Mouse (Mus musculus): ENCODE results near the gene Rassf3. TPM values are rescaled to one million over a fixed set of nuclear protein-coding genes. Genes with fewer than 3 reads are reported as not detected.

Rassf3 gene
- polyA plus RNA-seq, 1 experiment from 2014 or later: 13.5 TPM

DNA sequence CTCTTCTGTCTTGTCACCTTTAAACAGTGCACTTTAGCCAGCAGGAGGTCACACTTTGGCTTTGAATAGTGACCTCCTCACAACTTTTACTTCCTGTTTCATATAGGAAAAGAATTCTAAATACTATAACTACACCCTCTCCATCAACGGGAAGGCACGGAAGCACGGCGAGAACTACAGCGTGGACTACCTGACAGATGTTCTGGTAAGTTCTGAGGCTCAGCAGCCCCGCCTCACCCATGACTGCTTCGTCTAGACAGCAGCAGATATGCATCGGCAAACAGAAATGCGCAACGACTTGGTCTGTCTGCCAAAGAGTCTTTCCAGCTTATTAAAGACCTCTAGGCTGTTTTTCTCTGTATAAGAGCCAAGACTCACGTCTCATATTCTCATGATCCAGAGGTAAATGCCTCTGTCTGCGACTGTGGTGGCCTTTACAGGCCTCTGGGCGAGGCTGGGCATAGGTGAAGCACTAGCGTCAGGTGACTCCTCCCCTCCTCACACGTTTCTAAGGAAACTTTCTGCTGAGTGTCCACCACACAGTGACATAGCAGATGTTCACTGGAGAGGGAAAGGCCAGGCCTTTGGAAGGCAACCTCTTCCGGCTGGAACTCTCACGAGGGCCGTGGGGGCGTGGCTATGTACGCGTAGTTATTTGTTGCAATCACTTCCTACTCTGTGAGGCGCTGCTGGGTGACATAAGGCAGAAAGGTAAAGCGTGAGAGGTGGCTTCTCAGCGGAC lies 99.4 kb downstream of the Rassf3 start:
- no peak overlapping the region for H3K4me3 ChIP-seq
- ATAC-seq (ENCODE audit: low FRiP score, low read depth): no peak
- peaks cover 78% of the 10 kb centered on the region for H3K36me3 ChIP-seq

GRCm38 (mm10) chr10:121375649-121376493 lies 100.3 kb downstream of the Rassf3 start:
- Histone ChIP-seq H3K36me3 (peaks cover 73% of the 10 kb centered on the region), H3K4me3 (no peak overlapping the region), H3K4me1 (0 out of 2 replicates have a peak, but pooled peaks cover 5% of the 10 kb centered on the region), H3K27me3 (replicated peaks) (no peaks in the 10 kb centered on the region), H3K9ac (no peak overlapping the region), H3K4me2 (replicated peaks) (no peak overlapping the region), H3K27ac (no peak overlapping the region), H3K9me3 (no peaks in the 10 kb centered on the region)
- ATAC-seq (ENCODE audit: low FRiP score, low read depth): no peak
- WGBS: 83% methylated on average over 24 of the region's 24 CpGs

More for the DNA sequence above, 99.4 kb downstream of the Rassf3 start:
- Histone ChIP-seq H3K9me3 (no peaks in the 10 kb centered on the region), H3K4me1 (0 out of 2 replicates have a peak, but pooled peaks cover 5% of the 10 kb centered on the region), H3K9ac (no peak overlapping the region), H3K27me3 (replicated peaks) (no peaks in the 10 kb centered on the region), H3K4me2 (replicated peaks) (no peak overlapping the region), H3K27ac (no peak overlapping the region)
- 95% methylated on average over 24 of the region's 24 CpGs for WGBS

DNA sequence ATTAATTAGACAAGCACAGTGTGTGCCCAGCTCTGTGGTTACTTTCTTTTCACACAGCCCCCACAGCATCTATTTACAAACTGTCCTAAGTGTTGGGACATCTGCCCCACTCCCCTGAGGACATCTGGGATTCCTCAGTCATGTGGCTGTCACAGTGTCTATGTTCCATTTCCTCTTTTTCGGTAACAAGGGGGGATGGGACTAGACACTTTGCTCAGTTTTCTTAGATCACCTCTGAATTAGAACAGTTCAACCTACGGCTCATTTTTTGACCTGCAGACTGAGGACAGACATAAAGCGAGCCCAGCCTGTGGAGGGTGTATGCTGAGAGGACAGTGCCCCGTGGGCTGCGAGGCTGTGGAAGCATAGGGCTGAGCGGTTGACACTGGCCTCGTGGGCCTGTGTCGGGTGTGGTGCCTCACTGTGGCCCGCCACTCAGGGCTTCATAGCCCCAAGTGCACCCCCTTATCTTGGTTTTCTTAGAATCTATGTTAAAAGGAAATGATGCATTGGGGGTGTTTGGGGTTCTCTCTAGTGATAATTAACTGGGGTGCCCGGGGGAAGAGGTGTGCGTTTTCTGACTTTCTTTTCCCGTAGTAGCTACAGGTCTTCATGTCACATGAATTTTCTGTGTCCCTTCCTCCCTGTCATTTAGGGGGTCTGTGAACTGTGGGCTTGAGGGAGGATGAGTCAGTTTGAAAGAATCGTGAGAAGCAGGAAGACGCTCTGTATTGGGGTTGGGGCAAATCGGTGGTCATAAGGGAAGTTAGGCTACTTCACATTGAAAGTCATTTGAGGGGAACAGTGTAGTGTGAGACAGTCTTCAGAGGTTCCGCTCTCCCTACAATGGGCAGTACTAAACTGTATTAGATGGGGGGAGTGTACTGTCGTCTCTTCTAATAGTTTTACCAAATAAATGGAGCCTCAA lies 101.2 kb downstream of the Rassf3 start:
- no peak overlapping the region for H3K4me3 ChIP-seq
- H3K9ac ChIP-seq: no peak overlapping the region
- H3K9me3 ChIP-seq: no peaks in the 10 kb centered on the region
- ATAC-seq (ENCODE audit: low FRiP score, low read depth): no peak
- 0 out of 2 replicates have a peak, but pooled peaks cover 5% of the 10 kb centered on the region for H3K4me1 ChIP-seq
- H3K4me2 ChIP-seq (replicated peaks): no peak overlapping the region
- H3K36me3 ChIP-seq: peaks cover 71% of the 10 kb centered on the region
- 92% methylated on average over 17 of the region's 17 CpGs for WGBS
- H3K27ac ChIP-seq: no peak overlapping the region
- no peaks in the 10 kb centered on the region for H3K27me3 ChIP-seq (replicated peaks)

DNA sequence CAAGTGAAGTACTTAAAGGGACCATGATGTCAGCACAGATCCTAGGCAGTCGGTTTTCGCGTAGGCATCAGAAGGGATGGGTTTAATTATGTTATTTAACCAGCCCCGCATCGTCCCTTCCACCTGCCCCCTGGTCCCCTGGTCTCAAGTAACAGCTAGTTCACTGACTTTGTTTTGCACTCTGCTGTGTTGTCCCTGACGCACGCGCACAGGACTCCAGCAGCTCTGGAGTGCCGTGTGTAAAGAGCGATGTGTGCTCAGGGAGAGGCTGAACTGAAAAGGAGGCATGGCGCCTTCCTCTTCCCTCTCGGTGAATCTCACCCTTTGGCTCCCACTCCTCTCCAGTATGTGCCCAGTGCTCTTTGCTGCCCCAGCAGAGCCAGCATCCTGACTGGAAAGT lies 102.1 kb downstream of the Rassf3 start:
- Histone ChIP-seq H3K27ac (no peak overlapping the region), H3K9me3 (no peaks in the 10 kb centered on the region), H3K36me3 (peaks cover 64% of the 10 kb centered on the region), H3K4me3 (no peak overlapping the region), H3K9ac (no peak overlapping the region), H3K4me1 (0 out of 2 replicates have a peak, but pooled peaks cover 5% of the 10 kb centered on the region), H3K27me3 (replicated peaks) (no peaks in the 10 kb centered on the region), H3K4me2 (replicated peaks) (no peak overlapping the region)
- 84% methylated on average over 12 of the region's 12 CpGs for WGBS
- ATAC-seq (ENCODE audit: low FRiP score, low read depth): no peak

DNA sequence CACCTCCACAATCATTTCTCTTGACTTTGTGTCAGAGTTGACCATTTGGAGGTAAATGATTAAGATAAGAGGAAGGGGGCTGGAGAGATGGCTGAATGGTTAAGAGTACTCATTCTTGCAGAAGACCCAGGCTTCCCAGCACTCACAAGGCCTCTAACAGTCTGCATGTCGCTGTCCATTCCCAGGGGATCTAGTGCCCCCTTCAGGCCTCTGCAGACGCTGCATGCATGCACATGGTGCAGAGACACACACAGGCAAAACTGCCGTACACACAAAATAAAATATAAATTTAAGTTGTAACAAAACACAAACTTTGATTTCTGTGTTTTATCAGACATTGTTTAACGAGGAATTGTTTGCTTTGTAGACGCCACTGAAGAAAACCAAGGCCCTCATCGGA lies 105.4 kb downstream of the Rassf3 start:
- H3K27me3 ChIP-seq (replicated peaks): no peaks in the 10 kb centered on the region
- 93% methylated on average over 6 of the region's 6 CpGs for WGBS
- no peak overlapping the region for H3K4me3 ChIP-seq
- peaks cover 14% of the 10 kb centered on the region for H3K4me1 ChIP-seq
- no peak overlapping the region for H3K9ac ChIP-seq
- peaks cover 35% of the 10 kb centered on the region for H3K36me3 ChIP-seq
- no peak for ATAC-seq (ENCODE audit: low FRiP score, low read depth)
- H3K27ac ChIP-seq: no peak overlapping the region
- no peak overlapping the region for H3K4me2 ChIP-seq (replicated peaks)
- H3K9me3 ChIP-seq: no peaks in the 10 kb centered on the region

DNA sequence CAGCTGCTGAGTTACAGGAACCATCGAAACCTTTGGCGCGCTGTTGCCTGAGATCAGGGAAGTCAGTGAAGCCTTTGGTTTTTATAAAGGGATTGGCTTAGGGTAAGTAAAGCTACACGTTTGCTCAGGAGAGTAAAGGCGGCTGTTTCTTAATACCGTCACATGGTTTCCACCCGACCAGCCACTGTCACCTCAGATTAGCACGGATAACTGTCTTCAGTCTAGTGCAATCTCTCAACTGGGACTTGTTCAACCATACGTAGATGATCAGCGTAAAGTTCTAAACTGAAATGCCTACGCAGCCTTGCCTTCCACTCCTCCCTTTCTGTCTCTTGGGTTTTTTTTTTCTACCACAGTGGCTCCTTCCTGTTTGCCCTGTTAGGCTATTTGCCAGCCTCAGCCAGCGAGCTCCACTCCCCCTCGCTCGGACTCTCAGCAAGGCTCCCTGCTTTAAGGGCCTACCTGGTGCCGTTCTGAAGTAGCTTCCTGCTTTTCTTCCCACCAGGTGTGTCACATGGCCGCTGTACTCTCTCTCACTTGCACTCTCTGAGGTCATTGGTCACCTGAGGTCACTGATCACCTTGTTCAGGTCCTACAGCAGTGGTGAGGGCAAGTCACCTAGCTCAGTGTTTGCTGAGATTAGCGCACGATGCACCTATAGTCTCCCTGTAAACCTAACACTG lies 107.2 kb downstream of the Rassf3 start:
- no peak overlapping the region for H3K4me3 ChIP-seq
- no peak for ATAC-seq (ENCODE audit: low FRiP score, low read depth)
- no peaks in the 10 kb centered on the region for H3K27me3 ChIP-seq (replicated peaks)
- no peak overlapping the region for H3K9ac ChIP-seq
- peaks cover 25% of the 10 kb centered on the region for H3K4me1 ChIP-seq
- no peaks in the 10 kb centered on the region for H3K9me3 ChIP-seq
- H3K4me2 ChIP-seq (replicated peaks): no peak overlapping the region
- H3K36me3 ChIP-seq: peaks cover 21% of the 10 kb centered on the region
- 92% methylated on average over 18 of the region's 18 CpGs for WGBS
- no peak overlapping the region for H3K27ac ChIP-seq

DNA sequence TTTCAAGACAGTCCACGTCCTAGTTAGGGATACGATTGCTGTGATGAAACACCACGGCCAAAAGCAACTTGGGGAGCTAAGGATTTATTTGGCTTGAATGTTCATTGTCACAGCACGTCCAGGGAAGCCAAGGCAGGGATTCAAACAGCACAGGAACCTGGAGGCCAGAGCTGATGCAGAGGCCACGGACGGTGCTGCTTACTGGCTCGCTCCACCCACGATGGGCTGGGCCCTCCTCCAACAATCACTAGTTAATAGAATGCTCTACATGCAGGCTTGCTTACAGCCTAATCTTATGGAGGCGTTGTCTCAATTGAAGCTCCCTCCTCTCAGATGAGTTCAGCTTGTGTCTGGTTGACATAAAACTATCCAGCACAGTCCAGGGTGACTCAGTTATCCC lies 108.4 kb downstream of the Rassf3 start:
- no peaks in the 10 kb centered on the region for H3K27me3 ChIP-seq (replicated peaks)
- H3K9me3 ChIP-seq: no peaks in the 10 kb centered on the region
- WGBS: 93% methylated on average over 9 of the region's 9 CpGs
- H3K4me2 ChIP-seq (replicated peaks): no peak overlapping the region
- H3K36me3 ChIP-seq: peaks cover 12% of the 10 kb centered on the region; the same call in 1 of the 2 replicates
- no peak overlapping the region for H3K9ac ChIP-seq
- ATAC-seq (ENCODE audit: low FRiP score, low read depth): no peak
- H3K4me1 ChIP-seq: peaks cover 25% of the 10 kb centered on the region
- H3K4me3 ChIP-seq: no peak overlapping the region
- no peak overlapping the region for H3K27ac ChIP-seq

- no peak overlapping the region for H3K4me2 ChIP-seq (replicated peaks)
- 82% methylated on average over 13 of the region's 13 CpGs for WGBS
- H3K4me1 ChIP-seq: peaks cover 25% of the 10 kb centered on the region
These were observed 108.9 kb downstream of the Rassf3 start for GRCm38 (mm10) chr10:121367271-121367670.

GRCm38 (mm10) chr10:121365781-121366272 lies 110.3 kb downstream of the Rassf3 start:
- H3K27me3 ChIP-seq (replicated peaks): no peaks in the 10 kb centered on the region
- WGBS: 17% methylated on average over 9 of the region's 9 CpGs
- peaks cover 25% of the 10 kb centered on the region for H3K4me1 ChIP-seq
- H3K4me3 ChIP-seq: peak overlapping the region; percentile 93
- H3K36me3 ChIP-seq: peaks cover 7% of the 10 kb centered on the region; the same call in 1 of the 2 replicates
- peak overlapping the region; percentile 89; the same call in 1 of the 2 replicates for H3K9ac ChIP-seq
- no peak for ATAC-seq (ENCODE audit: low FRiP score, low read depth)
- H3K9me3 ChIP-seq: no peaks in the 10 kb centered on the region
- H3K27ac ChIP-seq: no peak overlapping the region
- H3K4me2 ChIP-seq (replicated peaks): peak overlapping the region; percentile 97

More at GRCm38 (mm10) chr10:121367271-121367670, 108.9 kb downstream of the Rassf3 start:
- Histone ChIP-seq H3K27ac (no peak overlapping the region), H3K4me3 (no peak overlapping the region), H3K9ac (no peak overlapping the region), H3K36me3 (peaks cover 12% of the 10 kb centered on the region; the same call in 1 of the 2 replicates), H3K27me3 (replicated peaks) (no peaks in the 10 kb centered on the region), H3K9me3 (no peaks in the 10 kb centered on the region)
- ATAC-seq (ENCODE audit: low FRiP score, low read depth): no peak

GRCm38 (mm10) chr10:121364801-121365564 lies 111.2 kb downstream of the Rassf3 start, which contains the start of gene Gns:
TSS of gene Gns (plus strand) at chr10:121365090.
- H3K9ac ChIP-seq: peak within 1 kb of the TSS; percentile 89
- no peaks in the 10 kb centered on the region for H3K9me3 ChIP-seq
- H3K27ac ChIP-seq: peak within 1 kb of the TSS; percentile 46; the same call in 1 of the 2 replicates
- H3K4me3 ChIP-seq: peak within 1 kb of the TSS; percentile 93
- H3K4me2 ChIP-seq (replicated peaks): peak within 1 kb of the TSS; percentile 97
- no peaks in the 10 kb centered on the region for H3K27me3 ChIP-seq (replicated peaks)
- whole genome bisulfite sequencing: under 1% methylated on average over 69 of the region's 72 CpGs
- peaks cover 25% of the 10 kb centered on the region for H3K4me1 ChIP-seq
- peak; percentile 99 for ATAC-seq (ENCODE audit: low FRiP score, low read depth)
- 0 out of 2 replicates have a peak, but pooled peaks cover 2% of the 10 kb centered on the region for H3K36me3 ChIP-seq

Data from neural tube, embryonic 12.5 days (tissue).